Mouse (Mus musculus) liver, embryonic 14.5 days (tissue): ENCODE results near the gene Esrrg.

Experiments used
- CTCF ChIP-seq: IDR thresholded peaks from 2 replicates; pipeline ENCODE4 v1.5.1; 2016; ENCODE audit warnings: antibody characterized with exemption, low read depth, control low read depth
- EP300 ChIP-seq: IDR thresholded peaks from 2 replicates; pipeline ENCODE4 v1.6.1; 2016; ENCODE audit warnings: antibody characterized with exemption, low read depth

GRCm38 (mm10) chr1:187662083-187662609 lies 53.6 kb downstream of the Esrrg start:
- TF ChIP-seq CTCF (no peak), EP300 (no peak)
